Mouse (Mus musculus): Measurements from ENCODE around the gene Cnnm4.

GRCm38 (mm10) chr1:36508238-36508637 is 36.8 kb downstream of the Cnnm4 start:
- no peak for TF ChIP-seq EP300 (IDR thresholded peaks at IDR 0.05; ENCODE audit: low read depth)
- TF ChIP-seq CTCF (IDR thresholded peaks at IDR 0.05; ENCODE audit: low read depth), result no peak
